Mouse (Mus musculus): ENCODE measurements at regions not wholly inside any gene's neighbourhood (a gene's known extent, or its start where the extent isn't known, plus 50 kb on each side); places are given as distances from the start of the nearest gene placed in this dataset.
"Not testable (repeated sequence)": the region's sequence is repeated elsewhere in the genome, so short reads cannot be mapped to it uniquely, and the experiment has no call there.

- ATAC-seq (replicated peaks; ENCODE audit: poor library complexity), result no peak
Measured at GRCm38 (mm10) chr8:103608291-103608690, 493.1 kb upstream of the Cdh5 start.

GRCm38 (mm10) chr8:103623781-103624434, 477.5 kb upstream of the Cdh5 start:
- no peak for ATAC-seq (replicated peaks; ENCODE audit: poor library complexity)

- ATAC-seq (replicated peaks; ENCODE audit: poor library complexity), result no peak
Measured at GRCm38 (mm10) chr8:103625166-103625890, 476.1 kb upstream of the Cdh5 start.

GRCm38 (mm10) chr8:103626446-103626845, 475.0 kb upstream of the Cdh5 start:
- ATAC-seq (replicated peaks; ENCODE audit: poor library complexity), result no peak

GRCm38 (mm10) chr8:103632543-103632942, 468.9 kb upstream of the Cdh5 start:
- no peak for ATAC-seq (replicated peaks; ENCODE audit: poor library complexity)

GRCm38 (mm10) chr8:103634951-103635350, 466.5 kb upstream of the Cdh5 start:
- ATAC-seq (replicated peaks; ENCODE audit: poor library complexity), result no peak

- ATAC-seq (replicated peaks; ENCODE audit: poor library complexity), result no peak
Measured at GRCm38 (mm10) chr8:103643621-103644020, 457.8 kb upstream of the Cdh5 start.

GRCm38 (mm10) chr8:103644106-103644505, 457.3 kb upstream of the Cdh5 start:
- no peak for ATAC-seq (replicated peaks; ENCODE audit: poor library complexity)

- ATAC-seq (replicated peaks; ENCODE audit: poor library complexity), result no peak
Measured at GRCm38 (mm10) chr8:103644845-103645244, 456.6 kb upstream of the Cdh5 start.

- no peak for ATAC-seq (replicated peaks; ENCODE audit: poor library complexity)
Measured at GRCm38 (mm10) chr8:103664796-103665195, 436.6 kb upstream of the Cdh5 start.

- ATAC-seq (replicated peaks; ENCODE audit: poor library complexity), result not testable (repeated sequence)
Measured at GRCm38 (mm10) chr8:103686233-103686632, 415.2 kb upstream of the Cdh5 start.

- ATAC-seq (replicated peaks; ENCODE audit: poor library complexity), result no peak
Measured at GRCm38 (mm10) chr8:103690438-103690837, 411.0 kb upstream of the Cdh5 start.

GRCm38 (mm10) chr8:103693531-103693930, 407.9 kb upstream of the Cdh5 start:
- ATAC-seq (replicated peaks; ENCODE audit: poor library complexity), result no peak

- no peak for ATAC-seq (replicated peaks; ENCODE audit: poor library complexity)
Measured at GRCm38 (mm10) chr8:103694331-103694891, 407.0 kb upstream of the Cdh5 start.

- no peak for ATAC-seq (replicated peaks; ENCODE audit: poor library complexity)
Measured at GRCm38 (mm10) chr8:103699016-103699520, 402.4 kb upstream of the Cdh5 start.

- no peak for ATAC-seq (replicated peaks; ENCODE audit: poor library complexity)
Measured at GRCm38 (mm10) chr8:103702236-103702635, 399.2 kb upstream of the Cdh5 start.

- ATAC-seq (replicated peaks; ENCODE audit: poor library complexity), result no peak
Measured at GRCm38 (mm10) chr8:103706084-103706483, 395.3 kb upstream of the Cdh5 start.

GRCm38 (mm10) chr8:103710871-103711270, 390.6 kb upstream of the Cdh5 start:
- ATAC-seq (replicated peaks; ENCODE audit: poor library complexity), result not testable (repeated sequence)

- ATAC-seq (replicated peaks; ENCODE audit: poor library complexity), result no peak
Measured at GRCm38 (mm10) chr8:103717723-103718122, 383.7 kb upstream of the Cdh5 start.

GRCm38 (mm10) chr8:103733466-103733865, 368.0 kb upstream of the Cdh5 start:
- no peak for ATAC-seq (replicated peaks; ENCODE audit: poor library complexity)

- ATAC-seq (replicated peaks; ENCODE audit: poor library complexity), result no peak
Measured at GRCm38 (mm10) chr8:103738330-103738729, 363.1 kb upstream of the Cdh5 start.

- no peak for ATAC-seq (replicated peaks; ENCODE audit: poor library complexity)
Measured at GRCm38 (mm10) chr8:103741395-103741794, 360.0 kb upstream of the Cdh5 start.
